Mouse (Mus musculus): ENCODE measurements around the gene Psenen. TPM values are rescaled to one million over a fixed set of nuclear protein-coding genes. Genes with fewer than 3 reads are reported as not detected.

Psenen gene
- polyA plus RNA-seq, 1 experiment from 2014 or later = 126 TPM

DNA sequence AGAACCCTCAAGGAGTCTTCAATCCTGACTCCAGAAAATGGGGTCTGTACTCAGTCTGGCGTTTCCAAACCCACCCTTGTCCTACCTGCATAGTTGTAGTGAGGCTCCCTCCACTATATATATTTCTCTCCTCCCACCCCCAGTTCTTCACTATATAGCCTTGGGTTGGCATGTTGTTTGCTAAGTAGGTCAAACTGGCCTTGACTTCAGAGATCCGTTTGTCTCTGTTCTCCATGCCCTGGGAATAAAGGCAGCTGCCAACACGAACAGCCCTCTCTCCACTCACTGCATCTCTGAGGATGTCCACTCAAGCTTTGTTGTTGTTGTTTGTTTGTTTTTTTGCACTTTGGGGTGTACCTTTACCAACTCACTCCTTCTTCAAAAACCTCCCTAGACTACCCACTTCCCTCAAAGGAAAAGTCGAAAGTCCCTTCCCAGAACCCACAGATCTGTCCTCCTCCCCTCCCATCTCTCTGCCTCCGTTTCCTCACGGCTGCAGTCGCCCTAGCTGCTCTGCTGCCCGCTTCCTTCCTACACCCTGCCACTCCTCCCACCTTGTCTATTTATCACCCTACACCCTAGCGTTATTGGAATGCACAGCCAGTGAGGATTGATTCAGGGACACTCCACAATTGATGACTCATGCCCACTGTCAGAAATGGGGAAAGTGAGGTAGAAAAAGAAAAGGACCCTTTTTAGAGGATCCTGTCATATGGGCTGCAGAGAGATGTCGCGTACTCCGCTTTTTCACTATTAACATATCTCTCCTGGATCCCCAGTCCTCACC is 4.6 kb downstream of the Psenen start:
- Histone ChIP-seq H3K4me1 (peaks cover 33% of the 10 kb centered on the region), H3K4me3 (peak overlapping the region; percentile 76), H3K27me3 (ENCODE audit: poor library complexity, severe bottlenecking) (peaks cover 7% of the 10 kb centered on the region; the same call in 1 of the 2 replicates), H3K36me3 (replicated peaks) (peaks cover 40% of the 10 kb centered on the region), H3K27ac (peak overlapping the region; percentile 82), H3K9me3 (no peaks in the 10 kb centered on the region)
- 19% methylated on average over 12 of the region's 12 CpGs for WGBS
- DNase-seq (ENCODE audit: extremely low spot score, low spot score) = no peak

DNA sequence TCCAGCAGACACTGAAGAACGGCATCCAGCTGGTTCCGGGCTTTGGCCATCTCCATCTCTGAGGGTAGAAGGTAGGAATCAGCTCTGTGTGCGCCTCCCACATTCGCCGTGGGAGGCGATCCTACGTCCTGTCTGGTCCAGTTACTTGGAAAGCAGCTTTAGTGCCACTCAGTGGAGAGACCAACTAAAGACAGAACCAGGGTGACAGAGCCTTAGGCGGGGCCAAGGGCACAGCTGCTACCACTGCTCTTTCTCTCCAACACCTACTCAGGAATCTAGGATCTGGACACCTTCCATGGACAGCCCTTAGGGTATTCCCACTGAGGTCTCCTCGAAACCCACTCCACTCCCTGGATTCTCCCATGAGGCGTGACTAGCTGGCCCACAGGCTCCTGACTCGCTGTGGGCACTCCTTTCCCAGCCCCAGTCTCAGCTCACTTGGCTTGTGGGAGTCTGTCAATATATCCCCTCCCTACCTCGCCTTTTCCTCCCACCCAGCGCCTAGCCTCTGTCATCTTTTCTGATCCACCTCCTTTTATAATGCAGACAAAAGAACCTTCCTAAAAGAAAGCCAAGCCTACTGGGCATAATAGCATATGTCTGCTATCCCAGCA is 5.4 kb downstream of the Psenen start:
- Histone ChIP-seq H3K4me1 (peaks cover 37% of the 10 kb centered on the region), H3K27me3 (ENCODE audit: poor library complexity, severe bottlenecking) (peaks cover 11% of the 10 kb centered on the region; the same call in 1 of the 2 replicates), H3K36me3 (replicated peaks) (peaks cover 40% of the 10 kb centered on the region), H3K9me3 (no peaks in the 10 kb centered on the region), H3K4me3 (peak overlapping the region; percentile 76), H3K27ac (no peak overlapping the region)
- 92% methylated on average over 13 of the region's 13 CpGs for WGBS
- no peak for DNase-seq (ENCODE audit: extremely low spot score, low spot score)

DNA sequence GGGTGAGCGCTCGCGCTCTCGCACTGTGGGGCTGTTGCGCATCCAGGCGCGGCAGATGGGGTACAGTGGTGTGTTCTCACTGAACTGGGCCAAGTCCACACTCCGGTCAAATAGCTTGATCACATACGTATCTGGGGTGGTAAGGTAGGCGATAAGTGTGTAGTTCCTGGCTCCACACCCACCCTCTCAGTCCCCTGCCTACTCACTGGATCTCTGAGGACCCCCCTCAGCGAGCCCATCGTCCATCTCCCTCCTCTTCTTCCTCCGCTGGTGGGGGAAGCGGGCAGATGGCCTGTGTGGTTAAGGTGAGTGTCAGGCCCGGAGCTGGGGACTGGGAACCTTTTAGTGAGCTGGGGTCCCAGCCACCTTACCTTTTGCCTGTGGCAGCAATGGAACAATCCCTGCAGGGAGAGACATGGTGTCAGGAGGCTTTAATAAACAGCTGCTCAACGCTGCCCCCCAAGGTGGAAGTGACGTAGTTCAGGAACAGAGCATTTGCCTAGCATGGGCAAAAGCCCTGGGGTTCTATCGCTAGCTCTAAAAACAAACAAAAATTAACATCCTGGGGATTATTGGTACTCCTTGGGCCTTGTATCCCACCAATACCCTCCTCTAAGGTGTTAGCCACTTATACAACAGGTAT is 6.4 kb downstream of the Psenen start:
- Histone ChIP-seq H3K4me3 (no peak overlapping the region), H3K9me3 (no peaks in the 10 kb centered on the region), H3K27ac (no peak overlapping the region), H3K4me1 (peaks cover 39% of the 10 kb centered on the region), H3K36me3 (replicated peaks) (peaks cover 40% of the 10 kb centered on the region), H3K27me3 (ENCODE audit: poor library complexity, severe bottlenecking) (peaks cover 11% of the 10 kb centered on the region; the same call in 1 of the 2 replicates)
- DNase-seq (ENCODE audit: extremely low spot score, low spot score) = no peak
- WGBS = 94% methylated on average over 18 of the region's 18 CpGs

DNA sequence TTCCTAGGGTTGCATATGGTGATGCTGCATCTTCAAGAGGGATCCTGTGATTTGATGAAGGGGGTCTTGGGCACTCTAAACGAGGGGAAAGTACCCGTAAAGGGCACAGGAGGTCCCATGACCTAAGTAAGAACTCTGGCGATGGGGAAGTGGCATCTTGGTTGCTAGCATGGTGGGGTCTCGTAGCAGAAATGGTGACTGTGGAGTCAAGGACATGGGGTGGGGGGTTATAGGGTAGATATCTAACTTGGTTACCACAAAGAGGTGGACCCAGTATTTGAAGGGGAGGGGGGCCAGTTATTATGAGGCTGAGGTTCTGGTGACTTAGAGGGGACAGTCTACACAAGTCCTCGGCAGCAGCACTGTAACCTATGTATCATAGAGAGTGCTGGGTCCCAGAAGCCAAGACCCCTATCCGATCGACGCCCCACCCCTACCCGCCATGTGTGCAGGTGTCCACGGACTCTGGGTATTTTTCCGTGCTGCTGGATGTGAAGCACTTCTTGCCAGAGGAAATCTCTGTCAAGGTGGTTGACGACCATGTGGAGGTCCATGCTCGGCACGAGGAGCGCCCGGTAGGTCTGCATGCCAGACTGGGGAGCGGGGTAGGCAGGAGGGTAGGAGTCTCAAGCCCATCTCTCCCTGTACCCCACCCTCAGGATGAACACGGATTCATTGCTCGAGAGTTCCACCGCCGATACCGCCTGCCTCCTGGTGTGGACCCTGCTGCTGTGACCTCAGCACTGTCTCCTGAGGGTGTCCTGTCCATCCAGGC is 9.4 kb downstream of the Psenen start:
- no peak for DNase-seq (ENCODE audit: extremely low spot score, low spot score)
- H3K36me3 ChIP-seq (replicated peaks) = peaks cover 46% of the 10 kb centered on the region
- peak overlapping the region; percentile 93 for H3K27ac ChIP-seq
- H3K9me3 ChIP-seq = no peaks in the 10 kb centered on the region
- peaks cover 33% of the 10 kb centered on the region for H3K4me1 ChIP-seq
- peak overlapping the region; percentile 58 for H3K4me3 ChIP-seq
- 89% methylated on average over 22 of the region's 22 CpGs for WGBS
- peaks cover 11% of the 10 kb centered on the region; the same call in 1 of the 2 replicates for H3K27me3 ChIP-seq (ENCODE audit: poor library complexity, severe bottlenecking)

DNA sequence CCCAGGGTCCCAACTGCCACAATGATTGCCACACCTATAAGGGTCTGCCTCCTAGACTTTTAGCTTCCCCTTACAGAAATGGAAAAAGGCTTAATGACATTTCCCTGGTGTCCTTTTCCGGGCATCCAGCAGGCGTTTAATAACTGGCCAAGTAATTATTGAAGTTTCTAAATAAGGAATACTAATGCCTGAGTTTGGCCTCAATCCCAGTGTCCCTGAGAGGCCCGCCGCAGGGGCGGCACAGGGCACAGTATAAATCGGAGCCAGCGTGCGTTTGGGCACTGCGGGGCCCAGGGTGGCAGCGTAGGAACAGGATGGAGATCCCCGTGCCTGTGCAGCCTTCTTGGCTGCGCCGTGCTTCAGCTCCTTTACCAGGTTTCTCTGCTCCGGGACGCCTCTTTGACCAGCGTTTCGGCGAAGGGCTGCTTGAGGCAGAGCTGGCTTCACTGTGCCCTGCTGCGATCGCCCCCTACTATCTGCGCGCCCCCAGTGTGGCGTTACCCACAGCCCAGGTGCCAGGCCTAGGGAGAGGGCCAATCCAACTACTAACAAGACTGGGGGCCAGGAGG is 10.3 kb downstream of the Psenen start:
- Histone ChIP-seq H3K27me3 (ENCODE audit: poor library complexity, severe bottlenecking) (peaks cover 11% of the 10 kb centered on the region; the same call in 1 of the 2 replicates), H3K4me3 (peak overlapping the region; percentile 58), H3K9me3 (no peaks in the 10 kb centered on the region), H3K4me1 (peaks cover 24% of the 10 kb centered on the region), H3K36me3 (replicated peaks) (peaks cover 55% of the 10 kb centered on the region), H3K27ac (peak overlapping the region; percentile 93)
- 10% methylated on average over 23 of the region's 23 CpGs for whole genome bisulfite sequencing
- DNase-seq (ENCODE audit: extremely low spot score, low spot score) = no peak

DNA sequence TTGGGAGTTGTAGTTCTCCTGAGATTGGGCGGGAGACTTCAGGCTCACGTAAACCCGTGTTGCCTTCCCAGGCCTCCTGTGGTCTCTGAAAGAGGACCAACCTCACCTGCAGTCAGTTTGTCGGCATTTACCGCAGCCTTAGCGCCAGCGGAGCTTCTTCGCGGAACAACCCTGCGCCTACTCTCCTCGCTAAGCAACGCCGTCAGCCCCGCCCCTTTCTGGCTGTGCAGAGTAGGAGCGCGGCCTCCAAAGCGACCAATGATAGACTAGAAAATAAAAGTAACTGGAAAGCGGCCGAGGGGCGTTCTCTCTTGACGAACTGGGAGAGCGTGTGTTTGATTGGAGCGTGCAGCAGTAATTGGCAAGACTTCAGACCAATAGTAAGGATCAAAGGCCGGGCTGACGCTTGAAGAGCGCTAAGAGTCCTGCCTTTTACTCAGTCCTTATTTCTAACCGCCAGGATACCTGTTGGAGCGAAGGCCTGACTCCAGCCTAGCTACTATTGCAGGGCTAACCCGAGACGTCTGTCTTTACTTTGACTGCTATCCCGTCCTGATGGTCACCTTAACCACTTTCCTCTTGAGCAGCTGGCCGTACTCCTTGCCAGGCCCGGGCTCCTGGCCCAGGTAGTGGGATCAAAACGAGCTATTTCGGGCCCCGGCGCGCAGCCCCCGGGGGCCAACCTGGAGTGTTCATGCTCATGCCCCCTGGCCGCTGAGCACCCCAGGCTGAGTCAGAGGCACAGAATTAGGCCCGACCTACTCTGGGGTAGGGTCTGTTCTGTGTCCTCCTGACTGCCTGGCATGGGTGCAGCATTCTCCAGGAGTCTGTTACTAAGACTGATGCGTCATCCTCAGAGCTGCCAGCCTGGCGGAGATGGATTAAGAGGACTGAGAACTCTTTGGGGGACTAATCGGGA is 11.1 kb downstream of the Psenen start, which contains the start of the genes Hspb6 and Proser3:
Hspb6 (plus strand) TSS at position 77 of the 919 bp plus-strand sequence.
Proser3 (minus strand) TSS at position 198 of the 919 bp plus-strand sequence.
- 1% methylated on average over 44 of the region's 44 CpGs for WGBS
- peaks cover 18% of the 10 kb centered on the region for H3K4me1 ChIP-seq
- H3K9me3 ChIP-seq = no peaks in the 10 kb centered on the region
- peak within 1 kb of the TSS; percentile 58 for H3K4me3 ChIP-seq
- H3K27ac ChIP-seq = peak within 1 kb of the TSS; percentile 93
- peak; percentile 96 for DNase-seq (ENCODE audit: extremely low spot score, low spot score)
- H3K36me3 ChIP-seq (replicated peaks) = peaks cover 57% of the 10 kb centered on the region
- peaks cover 11% of the 10 kb centered on the region; the same call in 1 of the 2 replicates for H3K27me3 ChIP-seq (ENCODE audit: poor library complexity, severe bottlenecking)

DNA sequence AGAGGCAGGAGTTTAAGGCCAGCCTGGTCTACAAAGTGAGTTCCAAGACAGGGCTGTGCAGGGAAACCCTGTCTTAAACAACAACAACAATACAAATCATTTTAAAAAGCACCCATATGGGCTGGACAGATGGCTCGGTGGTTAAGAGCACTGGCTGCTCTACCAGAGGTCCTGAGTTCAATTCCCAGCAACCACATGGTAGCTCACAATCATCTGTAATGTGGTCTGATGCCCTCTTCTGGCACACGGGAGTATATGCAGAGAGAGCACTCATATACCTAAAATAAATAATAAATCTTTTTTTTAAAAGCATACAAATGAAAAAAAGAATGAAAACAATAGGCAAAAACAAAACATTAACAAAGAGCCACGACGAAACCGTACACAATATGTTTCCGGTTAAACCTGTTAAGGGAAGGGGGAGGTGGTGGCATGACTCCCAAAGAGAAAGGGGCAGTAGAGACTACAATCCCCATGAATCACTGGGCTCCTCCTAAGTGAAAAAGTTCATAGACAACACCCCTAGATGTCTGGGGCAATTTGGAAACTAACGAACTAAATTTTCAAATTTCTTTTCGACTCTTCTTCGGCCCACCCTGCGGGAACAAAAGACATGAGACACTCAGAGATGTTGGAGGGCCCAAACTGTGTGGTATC is 11.9 kb downstream of the Psenen start:
- Histone ChIP-seq H3K27me3 (ENCODE audit: poor library complexity, severe bottlenecking) (peaks cover 11% of the 10 kb centered on the region; the same call in 1 of the 2 replicates), H3K4me3 (peak overlapping the region; percentile 58), H3K27ac (peak overlapping the region; percentile 93), H3K36me3 (replicated peaks) (peaks cover 55% of the 10 kb centered on the region), H3K4me1 (peaks cover 18% of the 10 kb centered on the region), H3K9me3 (no peaks in the 10 kb centered on the region)
- no peak for DNase-seq (ENCODE audit: extremely low spot score, low spot score)
- WGBS = 3% methylated on average over 10 of the region's 10 CpGs

DNA sequence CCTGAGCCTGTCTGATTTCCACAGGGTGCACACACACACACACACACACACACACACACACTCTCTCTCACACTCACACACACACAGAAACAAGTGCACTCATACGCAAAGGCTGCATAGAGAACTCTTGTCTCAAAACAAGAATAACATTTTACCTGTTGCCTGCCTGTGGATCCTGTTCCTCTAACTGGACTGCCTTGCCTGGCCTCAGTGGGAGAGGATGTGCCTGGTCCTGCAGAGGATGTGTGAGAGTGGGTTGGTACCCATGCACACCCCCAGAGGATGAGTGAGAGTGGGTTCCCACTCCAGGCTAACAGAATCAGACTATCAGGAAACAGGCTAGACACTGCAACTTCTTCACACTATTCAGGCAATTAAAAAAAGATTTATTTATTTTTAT is 12.8 kb downstream of the Psenen start:
- WGBS = 94% methylated on average over 1 of the region's 1 CpGs
- Histone ChIP-seq H3K36me3 (replicated peaks) (peaks cover 54% of the 10 kb centered on the region), H3K4me1 (peaks cover 18% of the 10 kb centered on the region), H3K27me3 (ENCODE audit: poor library complexity, severe bottlenecking) (peaks cover 11% of the 10 kb centered on the region; the same call in 1 of the 2 replicates), H3K9me3 (no peaks in the 10 kb centered on the region), H3K27ac (no peak overlapping the region), H3K4me3 (0 out of 2 replicates have a peak overlapping the region, but pooled peaks have one; percentile 58)
- DNase-seq (ENCODE audit: extremely low spot score, low spot score) = no peak

DNA sequence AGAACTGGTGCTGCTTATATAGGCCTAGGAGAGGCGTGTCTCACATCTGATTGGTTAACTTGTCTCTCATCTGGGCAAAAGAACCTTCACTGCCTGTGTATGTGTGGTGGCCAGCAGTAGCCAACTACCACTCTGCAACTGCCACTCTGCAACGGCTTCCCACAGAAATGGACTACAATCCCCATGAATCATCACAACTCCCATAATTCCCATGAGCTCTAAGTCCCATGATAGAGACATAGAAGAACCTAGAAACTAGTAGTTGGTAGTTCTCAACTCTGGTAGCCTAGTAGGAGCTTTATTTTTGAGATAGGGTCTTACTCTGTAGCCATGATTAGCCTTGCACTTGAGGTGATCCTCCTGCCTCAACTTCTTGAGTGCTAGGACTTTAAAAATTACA is 13.5 kb downstream of the Psenen start:
- Histone ChIP-seq H3K27me3 (ENCODE audit: poor library complexity, severe bottlenecking) (peaks cover 11% of the 10 kb centered on the region; the same call in 1 of the 2 replicates), H3K4me3 (no peak overlapping the region), H3K9me3 (no peaks in the 10 kb centered on the region), H3K27ac (no peak overlapping the region), H3K4me1 (peaks cover 18% of the 10 kb centered on the region), H3K36me3 (replicated peaks) (peaks cover 52% of the 10 kb centered on the region)
- no peak for DNase-seq (ENCODE audit: extremely low spot score, low spot score)
- 96% methylated on average over 2 of the region's 2 CpGs for WGBS

DNA sequence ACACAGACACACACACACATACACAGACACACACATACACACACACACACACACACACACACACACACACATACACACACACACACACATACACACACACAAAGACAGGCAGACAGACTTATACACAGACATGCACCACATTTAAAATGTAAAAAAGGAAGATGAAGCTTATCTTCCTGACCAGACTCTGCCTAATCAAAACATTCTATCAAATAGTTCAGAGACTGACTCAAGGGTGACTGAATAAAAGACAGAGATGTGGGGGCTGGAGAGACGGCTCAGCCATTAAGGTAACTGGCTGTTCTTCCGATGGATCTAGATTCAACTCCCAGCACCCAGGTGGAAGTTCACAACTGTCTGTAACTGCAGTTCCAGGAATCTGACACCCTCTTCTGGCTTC is 19.1 kb downstream of the Psenen start:
- Histone ChIP-seq H3K4me1 (no peaks in the 10 kb centered on the region), H3K9me3 (no peaks in the 10 kb centered on the region), H3K36me3 (replicated peaks) (peaks cover 88% of the 10 kb centered on the region), H3K27me3 (ENCODE audit: poor library complexity, severe bottlenecking) (no peaks in the 10 kb centered on the region), H3K4me3 (no peak overlapping the region), H3K27ac (no peak overlapping the region)
- WGBS = 91% methylated on average over 2 of the region's 2 CpGs
- no peak for DNase-seq (ENCODE audit: extremely low spot score, low spot score)

DNA sequence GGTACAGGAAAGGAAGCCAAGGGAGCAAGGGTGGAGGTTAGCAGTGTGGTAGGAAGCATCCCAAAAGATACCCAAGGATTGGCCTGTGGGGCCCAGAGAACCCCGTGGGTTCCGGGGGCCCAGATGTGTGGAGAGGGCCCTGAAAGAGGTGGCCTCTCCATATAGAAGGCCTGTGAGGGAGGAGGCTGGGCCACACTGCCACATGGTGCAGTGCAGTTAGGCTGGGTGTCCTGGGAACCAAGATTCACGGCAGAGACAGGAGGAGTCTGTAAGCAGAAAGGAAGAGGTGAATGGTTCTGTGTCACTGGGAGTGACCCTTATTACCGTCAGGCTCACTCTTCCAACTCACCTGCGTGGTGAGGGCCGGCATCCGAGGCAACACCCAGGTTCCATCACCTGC is 22.9 kb downstream of the Psenen start:
- H3K27ac ChIP-seq = no peak overlapping the region
- peaks cover 64% of the 10 kb centered on the region for H3K36me3 ChIP-seq (replicated peaks)
- H3K4me1 ChIP-seq = peaks cover 5% of the 10 kb centered on the region
- no peaks in the 10 kb centered on the region for H3K9me3 ChIP-seq
- no peak for DNase-seq (ENCODE audit: extremely low spot score, low spot score)
- H3K27me3 ChIP-seq (ENCODE audit: poor library complexity, severe bottlenecking) = no peaks in the 10 kb centered on the region
- WGBS = 88% methylated on average over 7 of the region's 7 CpGs
- no peak overlapping the region for H3K4me3 ChIP-seq
